Mouse (Mus musculus) heart, embryonic 14.5 days (tissue): ENCODE data around the gene Idua. TPM values are rescaled to one million over a fixed set of nuclear protein-coding genes. Genes with fewer than 3 reads are reported as not detected.

ENCODE experiments used
- ATAC-seq: fragments of 200-750 bp; cut with Nextera tagmentation; 2 replicates; pipeline ENCODE4 v1.8.0; 2017; ENCODE audit warnings: low read depth, moderate TSS enrichment; ENCODE audit not compliant: insufficient number of reproducible peaks, insufficient read depth, low FRiP score
- H3K27ac ChIP-seq, 2 experiments: fragments of 200-500 bp in 1 of 2; fragments of 300-500 bp in 1 of 2; sonication (generic) in 1 of 2; replicated peaks in 1 of 2; 2 replicates each; pipeline ENCODE4 v1.5.1; 2012 to 2014; ENCODE audit warnings: low read depth in 2 of 2, low read length in 2 of 2, control low read depth in 1 of 2, mild to moderate bottlenecking in 1 of 2, mixed read lengths in 1 of 2; ENCODE audit not compliant: control insufficient read depth in 1 of 2, insufficient read depth in 1 of 2
- H3K27me3 ChIP-seq: fragments of 300-500 bp; sonication (generic); 2 replicates; pipeline ENCODE4 v1.6.1; 2014; ENCODE audit warnings: mild to moderate bottlenecking, low read length, control low read depth; ENCODE audit not compliant: control insufficient read depth, insufficient read depth
- H3K36me3 ChIP-seq: fragments of 300-500 bp; sonication (generic); 2 replicates; pipeline ENCODE4 v1.6.1; 2014; ENCODE audit warnings: mild to moderate bottlenecking, control low read depth, low read length, mixed read lengths; ENCODE audit not compliant: control insufficient read depth, insufficient read depth
- H3K4me1 ChIP-seq, 2 experiments: fragments of 200-500 bp in 1 of 2; fragments of 300-500 bp in 1 of 2; sonication (generic) in 1 of 2; 2 replicates each; pipeline ENCODE4 v1.6.1; 2012 to 2014; ENCODE audit warnings: low read length in 2 of 2, control low read depth in 1 of 2, mixed read lengths in 1 of 2; ENCODE audit not compliant: control insufficient read depth in 2 of 2, insufficient read depth in 2 of 2
- H3K4me2 ChIP-seq: fragments of 300-500 bp; sonication (generic); 2 replicates; pipeline ENCODE4 v1.6.1; 2014; ENCODE audit warnings: mild to moderate bottlenecking, low read length
- H3K4me3 ChIP-seq, 2 experiments: fragments of 200-500 bp in 1 of 2; fragments of 300-500 bp in 1 of 2; sonication (generic) in 1 of 2; 2 replicates each; pipeline ENCODE4 v1.5.1; 2012 to 2014; ENCODE audit warnings: low read length in 2 of 2, mild to moderate bottlenecking in 2 of 2, control low read depth in 1 of 2, low read depth in 1 of 2, moderate library complexity in 1 of 2; ENCODE audit not compliant: control insufficient read depth in 1 of 2, insufficient read depth in 1 of 2
- H3K9ac ChIP-seq: fragments of 300-500 bp; sonication (generic); 2 replicates; pipeline ENCODE4 v1.6.1; 2014; ENCODE audit warnings: mild to moderate bottlenecking, low read length
- H3K9me3 ChIP-seq: fragments of 300-500 bp; sonication (generic); 2 replicates; pipeline ENCODE4 v1.6.1; 2016; ENCODE audit warnings: low read length, control low read depth; ENCODE audit not compliant: control insufficient read depth
- WGBS: fragments of 180-500 bp; shearing (Covaris S2); extraction: QIAGEN DNeasy Blood & Tissue Kit; methylation state at CpG from one replicate; pipeline ENCODE4 v1.1.7; 2014; 5-methylcytosine and 5-hydroxymethylcytosine counted together
- polyA plus RNA-seq: library from polyadenylated mRNA; unstranded; fragments of >200 nt; fragmentation: Nextera tagmentation; extraction: Ambion mirVana; gene quantifications from 2 replicates; pipeline ENCODE4 v1.2.1, GENCODE M21; 2014

The Idua gene
- polyA plus RNA-seq, 1 experiment from 2014 or later: 14.9 TPM

- no peaks in the 10 kb centered on the region for H3K9me3 ChIP-seq
- no peak overlapping the region for H3K4me2 ChIP-seq
Observed at GRCm38 (mm10) chr5:108691152-108691551, 31.0 kb downstream of the Idua start.

GRCm38 (mm10) chr5:108692271-108692670 lies 32.1 kb downstream of the Idua start, which contains the start of gene Fgfrl1:
Fgfrl1 (plus strand) TSS chr5:108692382.
- H3K4me2 ChIP-seq: peak within 1 kb of the TSS; percentile 81
- H3K27ac ChIP-seq: no peak within 1 kb of the TSS
- H3K27me3 ChIP-seq: no peaks in the 10 kb centered on the region
- peaks cover 19 to 38% of the 10 kb centered on the region in 2 experiments for H3K4me1 ChIP-seq
- peak within 1 kb of the TSS; percentile 83 to 86 for H3K4me3 ChIP-seq
- no peak for ATAC-seq
- H3K9me3 ChIP-seq: no peaks in the 10 kb centered on the region
- H3K9ac ChIP-seq: peak within 1 kb of the TSS; percentile 41
- no peaks in the 10 kb centered on the region for H3K36me3 ChIP-seq
- 3% methylated on average over 12 of the region's 18 CpGs for WGBS

More at GRCm38 (mm10) chr5:108691152-108691551, 31.0 kb downstream of the Idua start:
- no peak overlapping the region for H3K9ac ChIP-seq
- H3K36me3 ChIP-seq: no peaks in the 10 kb centered on the region
- 68% methylated on average over 4 of the region's 4 CpGs for WGBS
- H3K4me1 ChIP-seq: peaks cover 16 to 27% of the 10 kb centered on the region in 2 experiments
- no peak overlapping the region for H3K4me3 ChIP-seq
- no peaks in the 10 kb centered on the region for H3K27me3 ChIP-seq
- no peak overlapping the region for H3K27ac ChIP-seq
- ATAC-seq: no peak

DNA sequence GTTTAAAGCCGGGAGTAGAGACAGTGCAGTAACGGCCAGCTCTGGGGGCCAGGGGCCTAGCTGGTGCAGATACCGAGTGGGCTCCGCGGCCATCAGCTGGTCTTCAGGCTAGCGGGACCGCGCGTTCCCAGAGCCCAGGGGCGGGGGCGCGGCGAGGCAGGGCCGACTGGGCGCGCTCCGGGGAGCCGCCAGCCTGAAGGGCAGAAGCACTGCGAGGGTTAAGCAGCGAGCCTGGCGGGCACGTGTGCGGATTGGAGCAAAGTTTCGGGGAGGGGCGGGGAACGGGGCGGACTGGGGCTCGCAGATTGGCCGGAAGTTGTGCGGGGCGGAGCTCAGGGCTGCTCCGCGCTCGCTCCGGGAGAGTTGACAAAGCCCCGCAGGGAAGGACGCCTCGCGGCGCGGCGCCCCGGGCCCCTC lies 33.7 kb downstream of the Idua start:
- Histone ChIP-seq H3K4me2 (peak overlapping the region; percentile 81), H3K9ac (peak overlapping the region; percentile 86), H3K4me1 (peaks cover 23 to 45% of the 10 kb centered on the region in 2 experiments), H3K36me3 (no peaks in the 10 kb centered on the region), H3K27ac (0 out of 4 replicates have a peak overlapping the region, but pooled peaks of 1 of the 2 experiments have one; percentile 57), H3K4me3 (peak overlapping the region; percentile 83 to 94), H3K27me3 (no peaks in the 10 kb centered on the region), H3K9me3 (no peaks in the 10 kb centered on the region)
- peak; percentile 91 for ATAC-seq
- under 1% methylated on average over 38 of the region's 43 CpGs for WGBS

GRCm38 (mm10) chr5:108694352-108695261 lies 34.5 kb downstream of the Idua start:
- peak overlapping the region; percentile 28 to 57; a peak in 2 of 4 replicates for H3K27ac ChIP-seq
- H3K4me3 ChIP-seq: peak overlapping the region; percentile 83 to 94
- peak overlapping the region; percentile 86 for H3K9ac ChIP-seq
- no peaks in the 10 kb centered on the region for H3K27me3 ChIP-seq
- no peaks in the 10 kb centered on the region for H3K36me3 ChIP-seq
- peak overlapping the region; percentile 81 for H3K4me2 ChIP-seq
- peaks cover 30 to 52% of the 10 kb centered on the region in 2 experiments for H3K4me1 ChIP-seq
- H3K9me3 ChIP-seq: no peaks in the 10 kb centered on the region
- peak; percentile 54 for ATAC-seq
- WGBS: under 1% methylated on average over 94 of the region's 99 CpGs

DNA sequence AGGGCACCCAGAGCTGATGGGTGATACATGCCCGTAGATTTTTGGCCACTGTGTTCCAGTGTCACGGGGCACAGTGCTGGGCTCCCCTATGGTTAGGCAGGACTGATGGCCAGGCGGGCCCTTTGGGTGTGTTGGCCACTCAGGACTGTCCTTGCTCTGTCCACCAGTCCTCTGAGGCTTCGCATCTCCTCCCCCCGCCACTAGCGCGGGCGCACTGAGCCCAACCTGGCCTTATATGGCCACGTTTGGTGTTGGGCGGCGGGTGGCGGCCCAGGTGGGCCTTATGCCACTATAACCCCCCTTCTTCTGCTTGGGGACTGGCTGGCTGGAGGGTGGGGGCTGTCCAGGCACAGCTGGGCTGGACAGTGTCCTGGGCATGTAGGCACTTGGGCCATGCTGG lies 35.7 kb downstream of the Idua start:
- ATAC-seq: no peak
- WGBS: 94% methylated on average over 9 of the region's 12 CpGs
- no peak overlapping the region for H3K27ac ChIP-seq
- H3K4me2 ChIP-seq: peak overlapping the region; percentile 81; the same call in 1 of the 2 replicates
- no peaks in the 10 kb centered on the region for H3K9me3 ChIP-seq
- no peak overlapping the region; the same call in 1 of the 2 replicates for H3K9ac ChIP-seq
- peaks cover 40 to 65% of the 10 kb centered on the region in 2 experiments for H3K4me1 ChIP-seq
- no peak overlapping the region for H3K4me3 ChIP-seq
- H3K27me3 ChIP-seq: no peaks in the 10 kb centered on the region
- H3K36me3 ChIP-seq: no peaks in the 10 kb centered on the region

DNA sequence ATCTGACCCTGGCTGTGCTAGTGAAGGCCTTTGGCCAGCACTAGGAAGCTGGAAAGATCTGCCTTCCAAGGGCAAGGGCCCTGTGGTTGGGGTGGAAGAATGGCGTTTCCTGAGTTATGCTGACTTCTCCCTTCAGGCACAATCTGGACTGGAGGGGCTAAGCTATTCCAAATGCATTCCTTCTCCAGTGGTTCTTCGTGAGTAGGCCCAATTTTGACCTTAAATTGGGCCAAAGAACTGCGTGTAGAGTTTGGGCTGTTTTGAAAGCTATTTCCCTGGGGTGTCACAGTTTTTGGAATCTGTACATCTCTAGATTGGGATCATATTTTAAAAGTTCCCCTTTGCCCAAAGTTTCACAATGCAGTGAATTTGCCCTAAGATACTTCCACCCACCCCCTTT lies 36.4 kb downstream of the Idua start:
- ATAC-seq: no peak
- Histone ChIP-seq H3K4me3 (no peak overlapping the region), H3K27ac (no peak overlapping the region), H3K9me3 (no peaks in the 10 kb centered on the region), H3K9ac (no peak overlapping the region), H3K4me1 (peaks cover 44 to 64% of the 10 kb centered on the region in 2 experiments), H3K36me3 (no peaks in the 10 kb centered on the region), H3K27me3 (no peaks in the 10 kb centered on the region), H3K4me2 (0 out of 2 replicates have a peak overlapping the region, but pooled peaks have one; percentile 8)
- WGBS: 80% methylated on average over 3 of the region's 3 CpGs

DNA sequence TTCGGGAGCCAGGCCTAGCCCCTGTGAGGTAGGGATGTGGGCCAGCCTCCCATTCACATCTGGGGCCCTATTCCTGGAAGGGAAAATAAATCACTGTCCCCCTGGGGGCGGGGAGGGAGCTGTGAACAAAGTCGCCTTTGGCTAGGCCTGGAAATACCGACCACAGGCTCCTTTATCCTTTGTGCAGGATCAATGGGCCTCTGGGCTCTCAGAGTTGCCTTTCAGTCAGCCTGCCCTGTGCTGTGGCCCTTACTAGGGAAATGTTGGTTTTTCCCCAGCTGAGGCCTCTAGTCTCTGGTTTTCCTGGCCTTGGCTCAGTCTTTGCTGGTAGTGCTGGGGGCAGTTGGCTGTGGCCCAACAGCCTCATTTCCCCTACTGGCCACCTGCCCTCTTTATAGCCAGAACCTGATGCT lies 37.2 kb downstream of the Idua start:
- no peaks in the 10 kb centered on the region for H3K27me3 ChIP-seq
- no peaks in the 10 kb centered on the region for H3K36me3 ChIP-seq
- peaks cover 43 to 58% of the 10 kb centered on the region in 2 experiments for H3K4me1 ChIP-seq
- ATAC-seq: no peak
- no peak overlapping the region for H3K9ac ChIP-seq
- WGBS: 50% methylated on average over 4 of the region's 4 CpGs
- H3K27ac ChIP-seq: no peak overlapping the region
- no peak overlapping the region for H3K4me3 ChIP-seq
- H3K4me2 ChIP-seq: 0 out of 2 replicates have a peak overlapping the region, but pooled peaks have one; percentile 8
- no peaks in the 10 kb centered on the region for H3K9me3 ChIP-seq
